Mouse (Mus musculus) heart, embryonic 16.5 days (tissue): ENCODE results near the gene 0610037L13Rik. TPM values are rescaled to one million over a fixed set of nuclear protein-coding genes. Genes with fewer than 3 reads are reported as not detected.

Source experiments
- ATAC-seq: fragments of 200-750 bp; cut with Nextera tagmentation; replicated peaks from 2 replicates; pipeline ENCODE4 v1.8.0; 2017; ENCODE audit warnings: moderate number of reproducible peaks; ENCODE audit not compliant: insufficient read depth, low FRiP score; ENCODE audit errors: extremely low read depth
- H3K27ac ChIP-seq: fragments of 300-500 bp; sonication (generic); 2 replicates; pipeline ENCODE4 v1.5.1; 2014; ENCODE audit warnings: mild to moderate bottlenecking, low read length, control low read depth, moderate library complexity
- H3K27me3 ChIP-seq: fragments of 300-500 bp; sonication (generic); 2 replicates; pipeline ENCODE4 v1.6.1; 2014; ENCODE audit warnings: low read length, mixed read lengths; ENCODE audit not compliant: control insufficient read depth, insufficient read depth
- H3K36me3 ChIP-seq: fragments of 300-500 bp; sonication (generic); 2 replicates; pipeline ENCODE4 v1.6.1; 2014; ENCODE audit not compliant: control insufficient read depth, insufficient read depth
- H3K4me1 ChIP-seq: fragments of 300-500 bp; sonication (generic); 2 replicates; pipeline ENCODE4 v1.6.1; 2014; ENCODE audit warnings: low read length, mixed read lengths; ENCODE audit not compliant: control insufficient read depth, insufficient read depth
- H3K4me2 ChIP-seq: fragments of 300-500 bp; sonication (generic); 2 replicates; pipeline ENCODE4 v1.6.1; 2014; ENCODE audit warnings: low read depth, mild to moderate bottlenecking, control low read depth, low read length
- H3K4me3 ChIP-seq: fragments of 300-500 bp; sonication (generic); 2 replicates; pipeline ENCODE4 v1.5.1; 2014; ENCODE audit warnings: mild to moderate bottlenecking, control low read depth, low read length
- H3K9ac ChIP-seq: fragments of 300-500 bp; sonication (generic); 2 replicates; pipeline ENCODE4 v1.6.1; 2014; ENCODE audit warnings: low read length, control low read depth
- H3K9me3 ChIP-seq: fragments of 300-500 bp; sonication (generic); replicated peaks from 2 replicates; pipeline ENCODE4 v1.6.1; 2016; ENCODE audit warnings: low read length; ENCODE audit not compliant: control insufficient read depth
- WGBS: fragments of 180-500 bp; shearing (Covaris S2); extraction: QIAGEN DNeasy Blood & Tissue Kit; methylation state at CpG from one replicate; pipeline ENCODE4 v1.1.7; 2014; 5-methylcytosine and 5-hydroxymethylcytosine counted together
- polyA plus RNA-seq: library from polyadenylated mRNA; unstranded; fragments of >200 nt; fragmentation: Nextera tagmentation; extraction: Ambion mirVana; gene quantifications from 2 replicates; pipeline ENCODE4 v1.2.1, GENCODE M21; 2015

Gene 0610037L13Rik
- polyA plus RNA-seq, 1 experiment from 2014 or later = 95.2 TPM

DNA sequence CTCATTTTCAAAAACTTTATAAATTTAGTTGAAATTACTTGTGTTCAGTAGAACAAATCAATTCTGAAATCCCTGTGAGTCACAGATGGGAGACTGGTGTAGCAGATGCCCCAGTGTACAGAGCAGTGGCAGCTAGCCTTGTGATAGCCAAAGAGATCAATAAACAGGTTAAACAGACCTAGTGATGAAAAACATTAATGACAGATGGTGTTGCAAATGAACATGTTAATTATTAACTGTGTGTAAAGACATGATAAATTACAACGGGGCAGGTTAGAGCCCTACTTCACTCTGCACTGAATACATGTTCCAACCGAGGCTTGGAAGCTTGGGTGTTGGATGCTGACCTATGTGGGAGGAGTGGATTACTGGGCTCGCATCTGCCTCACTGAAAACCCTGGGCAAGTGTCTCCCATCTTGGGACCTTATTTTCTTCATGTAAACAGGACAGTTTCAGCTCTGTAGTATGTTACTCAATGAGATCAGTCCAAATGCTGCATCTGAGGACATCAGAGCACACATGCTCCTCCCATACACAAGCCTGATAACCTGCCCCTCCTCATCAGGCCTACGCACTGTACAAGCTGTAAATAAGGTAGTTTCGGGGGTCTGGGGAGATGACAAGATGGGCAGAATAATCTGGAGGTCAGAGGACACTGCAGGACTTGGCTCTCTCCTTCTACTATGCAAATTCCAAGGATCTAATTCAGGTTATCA is 9.8 kb downstream of the 0610037L13Rik start:
- no peak for ATAC-seq
- WGBS = 82% methylated on average over 5 of the region's 5 CpGs
- Histone ChIP-seq H3K9me3 (no peaks in the 10 kb centered on the region), H3K4me2 (no peak overlapping the region), H3K27ac (no peak overlapping the region), H3K27me3 (no peaks in the 10 kb centered on the region), H3K4me3 (no peak overlapping the region), H3K9ac (no peak overlapping the region), H3K4me1 (no peaks in the 10 kb centered on the region), H3K36me3 (peaks cover 29% of the 10 kb centered on the region)

DNA sequence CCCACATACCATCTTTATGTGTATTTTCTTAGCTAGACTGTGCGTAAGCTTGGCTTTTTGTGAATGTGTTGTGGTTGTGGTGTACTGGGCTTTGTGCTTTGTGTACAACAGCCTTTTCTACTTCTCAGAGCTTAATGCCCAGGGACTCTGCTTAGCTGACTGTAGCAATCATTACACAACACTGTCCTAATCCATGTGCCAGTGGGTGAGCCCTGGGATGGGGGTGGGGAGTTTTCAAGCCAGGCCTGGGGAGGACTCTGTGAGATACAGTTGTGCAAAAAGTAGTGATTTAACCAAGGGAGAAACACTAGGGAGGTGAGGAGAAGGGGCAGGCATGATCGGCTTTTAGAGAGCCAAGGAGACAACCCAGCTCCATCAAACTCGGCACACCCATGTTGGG is 10.6 kb downstream of the 0610037L13Rik start:
- no peak for ATAC-seq
- WGBS = 91% methylated on average over 3 of the region's 3 CpGs

DNA sequence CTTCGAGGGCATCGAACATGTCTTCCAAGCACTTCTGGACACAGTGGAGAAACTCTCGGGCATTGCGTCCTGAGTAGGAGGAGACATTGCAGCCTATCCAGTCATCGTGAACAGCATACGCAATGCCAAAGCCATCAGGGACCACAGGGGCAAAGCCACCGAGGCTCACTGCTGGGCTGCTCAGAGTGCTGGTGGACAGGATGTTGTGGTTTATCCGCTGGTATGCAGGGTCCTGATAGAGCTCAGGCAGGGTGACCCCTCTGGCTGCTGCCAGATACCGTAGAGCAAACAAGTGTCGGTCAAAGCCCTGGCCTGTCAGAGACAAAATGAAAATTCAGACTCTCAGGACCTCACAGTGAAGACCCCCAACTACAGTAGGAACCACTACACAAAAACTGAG is 14.6 kb downstream of the 0610037L13Rik start:
- 75% methylated on average over 10 of the region's 10 CpGs for WGBS

More for the DNA sequence above, 10.6 kb downstream of the 0610037L13Rik start:
- Histone ChIP-seq H3K4me3 (no peak overlapping the region), H3K27me3 (no peaks in the 10 kb centered on the region), H3K9me3 (no peaks in the 10 kb centered on the region), H3K4me2 (no peak overlapping the region), H3K9ac (no peak overlapping the region), H3K4me1 (no peaks in the 10 kb centered on the region), H3K36me3 (peaks cover 25% of the 10 kb centered on the region), H3K27ac (no peak overlapping the region)

DNA sequence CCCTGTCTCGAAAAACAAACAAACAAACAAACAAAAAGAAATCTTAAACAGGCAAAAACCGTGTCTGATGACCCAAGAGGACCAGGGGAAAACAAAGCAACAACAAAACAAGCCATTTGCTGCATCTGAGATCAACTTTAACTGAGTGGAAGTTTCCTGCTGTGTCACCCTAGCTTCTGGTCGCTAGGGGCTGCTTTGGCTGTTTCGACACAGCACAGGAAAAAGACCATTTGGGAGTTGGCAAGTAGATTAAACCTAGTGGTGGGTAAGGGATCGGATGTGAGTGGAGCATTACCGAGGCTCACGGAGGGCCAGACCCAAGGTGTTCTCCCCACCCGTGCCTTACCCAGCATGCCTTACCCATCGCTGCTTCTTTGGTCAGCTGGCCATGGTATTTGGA is 16.9 kb downstream of the 0610037L13Rik start:
- no peak for ATAC-seq
- Histone ChIP-seq H3K9ac (no peak overlapping the region), H3K27me3 (no peaks in the 10 kb centered on the region), H3K27ac (no peak overlapping the region), H3K36me3 (peaks cover 37% of the 10 kb centered on the region), H3K4me3 (no peak overlapping the region), H3K4me1 (no peaks in the 10 kb centered on the region), H3K4me2 (no peak overlapping the region), H3K9me3 (no peaks in the 10 kb centered on the region)
- WGBS = 83% methylated on average over 9 of the region's 9 CpGs

More for the DNA sequence above, 14.6 kb downstream of the 0610037L13Rik start:
- H3K36me3 ChIP-seq = peaks cover 29% of the 10 kb centered on the region
- H3K4me2 ChIP-seq = no peak overlapping the region
- no peak overlapping the region for H3K27ac ChIP-seq
- no peak for ATAC-seq
- no peak overlapping the region for H3K4me3 ChIP-seq
- no peaks in the 10 kb centered on the region for H3K9me3 ChIP-seq
- no peaks in the 10 kb centered on the region for H3K27me3 ChIP-seq
- H3K4me1 ChIP-seq = no peaks in the 10 kb centered on the region
- H3K9ac ChIP-seq = no peak overlapping the region

DNA sequence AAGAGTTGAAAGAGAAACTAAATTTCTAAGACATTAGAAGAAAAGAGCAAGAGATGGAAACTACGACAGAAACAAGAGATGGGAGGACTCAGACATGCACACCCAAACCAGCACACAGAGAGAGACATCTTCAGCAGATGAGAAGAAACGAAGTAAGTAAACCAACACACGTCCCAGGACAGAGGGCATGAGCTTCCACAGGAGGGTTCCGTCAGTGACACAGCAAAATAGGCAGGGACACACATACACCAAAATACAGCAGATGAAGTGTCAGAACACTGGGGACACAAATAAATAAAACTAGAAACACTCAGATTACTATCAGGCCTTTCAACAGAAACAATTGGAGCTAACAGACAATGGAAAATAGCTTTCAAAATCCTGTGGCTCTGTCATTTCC is 20.4 kb downstream of the 0610037L13Rik start:
- Histone ChIP-seq H3K4me3 (no peak overlapping the region), H3K27me3 (no peaks in the 10 kb centered on the region), H3K4me2 (no peak overlapping the region), H3K36me3 (peaks cover 39% of the 10 kb centered on the region), H3K4me1 (no peaks in the 10 kb centered on the region), H3K9ac (no peak overlapping the region), H3K9me3 (no peaks in the 10 kb centered on the region), H3K27ac (no peak overlapping the region)
- WGBS = 90% methylated on average over 4 of the region's 4 CpGs
- no peak for ATAC-seq

DNA sequence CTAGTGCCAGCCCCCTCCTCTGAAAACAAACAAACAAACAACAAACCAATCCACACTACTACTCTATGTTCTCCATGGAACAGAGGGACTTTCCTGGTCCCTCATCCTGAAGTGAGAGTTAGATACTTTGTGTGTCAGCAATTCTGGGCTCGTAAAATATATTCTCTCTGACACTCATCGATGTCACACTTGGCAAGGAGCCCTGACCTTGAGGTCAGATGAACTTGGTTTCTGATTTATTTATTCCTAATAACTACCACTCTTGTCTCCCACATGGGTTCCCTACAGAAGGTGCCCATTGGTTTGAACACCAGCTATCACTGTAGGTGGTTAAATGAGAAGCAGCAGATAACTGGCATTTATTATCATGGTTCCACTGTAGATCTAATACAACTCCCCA is 30.7 kb downstream of the 0610037L13Rik start:
- Histone ChIP-seq H3K9ac (no peak overlapping the region), H3K9me3 (no peaks in the 10 kb centered on the region), H3K27me3 (no peaks in the 10 kb centered on the region), H3K4me3 (no peak overlapping the region), H3K36me3 (no peaks in the 10 kb centered on the region), H3K27ac (no peak overlapping the region), H3K4me1 (peaks cover 29% of the 10 kb centered on the region), H3K4me2 (no peak overlapping the region)
- no peak for ATAC-seq
- 62% methylated on average over 2 of the region's 2 CpGs for WGBS

DNA sequence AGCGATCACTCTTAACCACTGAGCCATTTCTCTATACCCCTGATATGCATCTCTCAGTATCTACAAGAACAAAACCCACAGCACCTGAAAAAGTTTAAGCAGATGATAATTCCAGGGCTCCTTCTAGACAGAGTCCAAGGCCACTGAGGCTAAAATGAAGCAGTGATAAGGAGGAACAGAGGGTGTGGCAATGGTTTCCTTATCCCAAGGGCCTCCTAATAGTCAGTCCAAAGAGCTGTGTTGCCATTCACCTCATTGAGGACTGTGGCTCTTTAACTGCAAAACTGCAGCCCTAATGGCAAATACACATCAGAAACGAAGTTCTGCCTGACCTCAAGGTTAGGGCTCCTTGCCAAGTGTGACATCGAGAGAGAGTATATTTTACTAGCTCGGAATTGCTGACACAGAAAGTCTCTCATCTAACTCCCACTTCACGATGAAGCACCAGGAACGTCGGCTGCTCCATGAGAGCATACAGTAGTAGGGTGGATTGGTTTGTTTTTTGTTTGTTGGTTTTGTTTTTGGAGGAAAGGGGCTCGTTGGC is 31.6 kb downstream of the 0610037L13Rik start:
- H3K27me3 ChIP-seq = no peaks in the 10 kb centered on the region
- peak overlapping the region; percentile 56 for H3K27ac ChIP-seq
- H3K9ac ChIP-seq = no peak overlapping the region
- no peak for ATAC-seq
- H3K4me1 ChIP-seq = peaks cover 29% of the 10 kb centered on the region
- H3K4me2 ChIP-seq = 0 out of 2 replicates have a peak overlapping the region, but pooled peaks have one; percentile 91
- 35% methylated on average over 8 of the region's 8 CpGs for WGBS
- H3K9me3 ChIP-seq = no peaks in the 10 kb centered on the region
- H3K4me3 ChIP-seq = no peak overlapping the region
- H3K36me3 ChIP-seq = no peaks in the 10 kb centered on the region

DNA sequence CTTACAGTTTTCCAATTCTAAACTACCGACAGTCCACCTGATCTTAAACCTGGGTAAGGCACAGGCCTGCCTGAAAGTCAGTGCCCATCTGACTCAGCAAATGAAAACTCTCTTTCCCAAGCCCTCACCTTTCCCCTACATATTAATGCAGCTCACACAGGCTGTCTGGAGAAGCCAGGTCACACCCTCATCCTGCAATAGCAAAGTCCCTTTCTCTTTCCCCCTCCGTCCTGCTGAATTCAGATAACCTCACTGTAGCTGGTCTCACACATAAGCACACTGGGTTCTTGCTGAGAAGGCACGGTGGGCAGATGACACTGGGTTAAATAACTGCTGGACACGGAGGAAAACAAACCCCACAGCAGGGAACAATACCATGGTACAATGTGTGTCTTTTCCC is 32.3 kb downstream of the 0610037L13Rik start:
- Histone ChIP-seq H3K27me3 (no peaks in the 10 kb centered on the region), H3K4me2 (peak overlapping the region; percentile 91), H3K9ac (peak overlapping the region; percentile 42; the same call in 1 of the 2 replicates), H3K36me3 (no peaks in the 10 kb centered on the region), H3K4me3 (0 out of 2 replicates have a peak overlapping the region, but pooled peaks have one; percentile 7), H3K27ac (peak overlapping the region; percentile 56), H3K4me1 (peaks cover 29% of the 10 kb centered on the region), H3K9me3 (no peaks in the 10 kb centered on the region)
- 42% methylated on average over 4 of the region's 4 CpGs for WGBS
- ATAC-seq = no peak

DNA sequence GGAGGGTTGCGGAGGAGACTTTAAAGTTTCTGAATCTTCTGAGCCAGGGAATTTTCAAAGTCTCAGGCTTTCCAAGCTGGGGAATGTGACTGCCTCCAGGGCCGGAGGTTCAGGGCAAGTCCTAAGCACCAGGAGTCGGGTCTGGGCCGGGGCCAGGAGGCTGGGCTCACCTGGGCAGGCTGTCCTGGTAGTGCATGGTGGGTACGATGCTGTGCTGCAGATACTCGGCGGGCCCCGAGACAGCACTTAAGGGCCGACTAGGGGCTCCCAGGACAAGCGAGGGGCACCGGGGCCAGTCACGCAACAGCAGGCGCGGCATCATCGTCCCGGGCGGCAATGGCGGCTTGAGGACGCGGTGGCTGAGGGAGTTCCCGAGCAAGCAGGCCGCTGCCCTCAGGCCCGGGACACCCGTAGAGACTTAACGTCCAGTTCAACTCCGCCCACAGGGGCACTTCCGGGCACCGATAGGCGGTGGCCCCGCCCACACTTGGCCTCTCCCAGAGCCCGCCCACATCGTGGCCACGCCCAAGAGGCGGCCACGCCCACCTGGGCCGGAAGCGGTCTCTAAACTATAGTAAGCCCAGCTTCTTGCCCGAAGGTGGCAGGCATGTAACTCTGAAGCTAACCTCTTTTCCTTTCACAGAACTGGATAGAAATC is 33.7 kb downstream of the 0610037L13Rik start, which contains the start of gene Cpt2:
Gene Cpt2, minus strand, starts transcription at position 466 of the 658 bp plus-strand sequence.
- peak; percentile 96 for ATAC-seq
- under 1% methylated on average over 38 of the region's 38 CpGs for WGBS
- Histone ChIP-seq H3K36me3 (no peaks in the 10 kb centered on the region), H3K9ac (peak within 1 kb of the TSS; percentile 96), H3K27ac (peak within 1 kb of the TSS; percentile 82), H3K4me2 (peak within 1 kb of the TSS; percentile 91), H3K4me1 (peaks cover 29% of the 10 kb centered on the region), H3K4me3 (peak within 1 kb of the TSS; percentile 89), H3K27me3 (no peaks in the 10 kb centered on the region), H3K9me3 (no peaks in the 10 kb centered on the region)
